Mouse (Mus musculus): ENCODE measurements around the gene Gm8922. TPM values are rescaled to one million over a fixed set of nuclear protein-coding genes. Genes with fewer than 3 reads are reported as not detected.
"Not testable (repeated sequence)": the region's sequence is repeated elsewhere in the genome, so short reads cannot be mapped to it uniquely, and the experiment has no call there.

The Gm8922 gene
- total RNA-seq (2021), result not detected
- long read RNA-seq, result 0 reads

- not testable (repeated sequence) for DNase-seq (ENCODE audit: low spot score in 2 of 2)
Observed at GRCm38 (mm10) chr5:11681659-11682058, at the start of gene Gm8922. TSS of gene Gm8922 (plus strand) at chr5:11681959.

Other genes with a start within 250 kb of the Gm8922 start
- gene Gm8906, start 179.3 kb upstream of the Gm8922 start, total RNA-seq (2021), result not detected
- gene Gm6460, start 87.0 kb upstream of the Gm8922 start, total RNA-seq (2021), result not detected
- not detected for gene Gm8926, start 88.6 kb downstream of the Gm8922 start, total RNA-seq (2021)
- gene Gm6465, start 163.6 kb downstream of the Gm8922 start, total RNA-seq (2021), result not detected
- not detected for gene 4933402N22Rik, start 236.1 kb downstream of the Gm8922 start, total RNA-seq (2021)

Data from layer of hippocampus, postnatal 10 days (tissue).